Mouse (Mus musculus) forebrain, embryonic 14.5 days (tissue): ENCODE data around the gene Gm10642. TPM values are rescaled to one million over a fixed set of nuclear protein-coding genes. Genes with fewer than 3 reads are reported as not detected.

Source experiments
- ATAC-seq: fragments of 200-750 bp; cut with Nextera tagmentation; 2 replicates; pipeline ENCODE4 v1.8.0; 2017; ENCODE audit warnings: mild to moderate bottlenecking, moderate library complexity
- DNase-seq: peaks from one replicate; pipeline ENCODE4 v3.0.0-alpha.2; 2015; ENCODE audit warnings: low spot score
- H3K27ac ChIP-seq: fragments of 300-500 bp; sonication (generic); 2 replicates; pipeline ENCODE4 v1.5.1; 2014; ENCODE audit warnings: low read depth, mild to moderate bottlenecking, control low read depth, low read length, moderate library complexity
- H3K27me3 ChIP-seq: fragments of 300-500 bp; sonication (generic); replicated peaks from 2 replicates; pipeline ENCODE4 v1.6.1; 2014; ENCODE audit warnings: low read length, control low read depth, mixed read lengths; ENCODE audit not compliant: control insufficient read depth, insufficient read depth
- H3K36me3 ChIP-seq: fragments of 300-500 bp; sonication (generic); 2 replicates; pipeline ENCODE4 v1.6.1; 2014; ENCODE audit warnings: low read length, control low read depth; ENCODE audit not compliant: control insufficient read depth, insufficient read depth
- H3K4me1 ChIP-seq: fragments of 300-500 bp; sonication (generic); 2 replicates; pipeline ENCODE4 v1.6.1; 2014; ENCODE audit warnings: antibody characterized with exemption, low read length, control low read depth; ENCODE audit not compliant: control insufficient read depth, insufficient read depth
- H3K4me2 ChIP-seq: fragments of 300-500 bp; sonication (generic); 2 replicates; pipeline ENCODE4 v1.6.1; 2014; ENCODE audit warnings: mild to moderate bottlenecking, control low read depth, low read length
- H3K4me3 ChIP-seq: fragments of 300-500 bp; sonication (generic); 2 replicates; pipeline ENCODE4 v1.5.1; 2014; ENCODE audit warnings: low read depth, low read length, control low read depth
- H3K9ac ChIP-seq: fragments of 300-500 bp; sonication (generic); 2 replicates; pipeline ENCODE4 v1.6.1; 2014; ENCODE audit warnings: mild to moderate bottlenecking, low read length, control low read depth, moderate library complexity
- H3K9me3 ChIP-seq: fragments of 300-500 bp; sonication (generic); replicated peaks from 2 replicates; pipeline ENCODE4 v1.6.1; 2016; ENCODE audit warnings: low read length, control low read depth, mixed read lengths; ENCODE audit not compliant: control insufficient read depth
- WGBS: fragments of 180-500 bp; shearing (Covaris S2); extraction: QIAGEN DNeasy Blood & Tissue Kit; methylation state at CpG from one replicate; pipeline ENCODE4 v1.1.7; 2014; 5-methylcytosine and 5-hydroxymethylcytosine counted together
- polyA plus RNA-seq: library from polyadenylated mRNA; unstranded; fragments of >200 nt; fragmentation: Nextera tagmentation; extraction: Ambion mirVana; gene quantifications from 2 replicates; pipeline ENCODE4 v1.2.1, GENCODE M21; 2014

Gm10642 gene
- polyA plus RNA-seq, 1 experiment from 2014 or later, result 0.58 TPM

- no peak for ATAC-seq
- WGBS, result 86% methylated on average over 1 of the region's 1 CpGs
- no peak overlapping the region for H3K27ac ChIP-seq
- no peak overlapping the region for H3K9ac ChIP-seq
- no peaks in the 10 kb centered on the region for H3K36me3 ChIP-seq
- no peak for DNase-seq
- H3K4me3 ChIP-seq, result no peak overlapping the region
- H3K4me1 ChIP-seq, result peaks cover 11% of the 10 kb centered on the region
- H3K27me3 ChIP-seq, result no peaks in the 10 kb centered on the region
- no peak overlapping the region for H3K4me2 ChIP-seq
- H3K9me3 ChIP-seq, result no peaks in the 10 kb centered on the region
Measured at GRCm38 (mm10) chr9:70682202-70682601, 26.2 kb downstream of the Gm10642 start.

- Histone ChIP-seq H3K36me3 (no peaks in the 10 kb centered on the region), H3K4me2 (no peak overlapping the region), H3K4me3 (no peak overlapping the region), H3K27ac (no peak overlapping the region), H3K4me1 (no peaks in the 10 kb centered on the region), H3K27me3 (no peaks in the 10 kb centered on the region), H3K9ac (no peak overlapping the region), H3K9me3 (no peaks in the 10 kb centered on the region)
- no peak for DNase-seq
- 94% methylated on average over 2 of the region's 2 CpGs for WGBS
- no peak for ATAC-seq
Measured at GRCm38 (mm10) chr9:70688301-70688968, 32.4 kb downstream of the Gm10642 start.

GRCm38 (mm10) chr9:70689926-70690325 lies 33.9 kb downstream of the Gm10642 start:
- Histone ChIP-seq H3K9me3 (no peaks in the 10 kb centered on the region), H3K4me3 (no peak overlapping the region), H3K9ac (no peak overlapping the region), H3K27me3 (no peaks in the 10 kb centered on the region), H3K27ac (no peak overlapping the region), H3K36me3 (no peaks in the 10 kb centered on the region), H3K4me1 (no peaks in the 10 kb centered on the region), H3K4me2 (no peak overlapping the region)
- WGBS, result 70% methylated on average over 3 of the region's 3 CpGs
- ATAC-seq, result no peak
- DNase-seq, result no peak

- no peak overlapping the region for H3K4me2 ChIP-seq
- no peaks in the 10 kb centered on the region for H3K4me1 ChIP-seq
- no peaks in the 10 kb centered on the region for H3K27me3 ChIP-seq
- H3K4me3 ChIP-seq, result no peak overlapping the region
- no peak overlapping the region for H3K27ac ChIP-seq
- H3K36me3 ChIP-seq, result no peaks in the 10 kb centered on the region
- ATAC-seq (no peak), DNase-seq (no peak)
- no peaks in the 10 kb centered on the region for H3K9me3 ChIP-seq
- H3K9ac ChIP-seq, result no peak overlapping the region
Measured at GRCm38 (mm10) chr9:70690579-70690978, 34.5 kb downstream of the Gm10642 start.

GRCm38 (mm10) chr9:70691772-70692693 lies 36.0 kb downstream of the Gm10642 start:
- no peak overlapping the region for H3K4me2 ChIP-seq
- no peak overlapping the region for H3K27ac ChIP-seq
- no peak overlapping the region for H3K9ac ChIP-seq
- H3K4me1 ChIP-seq, result no peaks in the 10 kb centered on the region
- no peaks in the 10 kb centered on the region for H3K36me3 ChIP-seq
- ATAC-seq (no peak), DNase-seq (no peak)
- WGBS, result 87% methylated on average over 2 of the region's 2 CpGs
- no peak overlapping the region for H3K4me3 ChIP-seq
- no peaks in the 10 kb centered on the region for H3K27me3 ChIP-seq
- H3K9me3 ChIP-seq, result no peaks in the 10 kb centered on the region

- no peak overlapping the region for H3K4me3 ChIP-seq
- 95% methylated on average over 2 of the region's 2 CpGs for WGBS
- ATAC-seq, result no peak
Measured at GRCm38 (mm10) chr9:70695723-70696122, 39.7 kb downstream of the Gm10642 start.

GRCm38 (mm10) chr9:70698090-70698489 lies 42.0 kb downstream of the Gm10642 start:
- no peaks in the 10 kb centered on the region for H3K36me3 ChIP-seq
- WGBS, result 91% methylated on average over 1 of the region's 1 CpGs
- no peak overlapping the region for H3K4me3 ChIP-seq
- H3K27ac ChIP-seq, result no peak overlapping the region
- ATAC-seq, result no peak
- H3K4me1 ChIP-seq, result no peaks in the 10 kb centered on the region
- no peak overlapping the region for H3K4me2 ChIP-seq
- no peaks in the 10 kb centered on the region for H3K9me3 ChIP-seq
- H3K9ac ChIP-seq, result no peak overlapping the region
- H3K27me3 ChIP-seq, result no peaks in the 10 kb centered on the region
- no peak for DNase-seq

More at GRCm38 (mm10) chr9:70695723-70696122, 39.7 kb downstream of the Gm10642 start:
- Histone ChIP-seq H3K9ac (no peak overlapping the region), H3K36me3 (no peaks in the 10 kb centered on the region), H3K4me1 (no peaks in the 10 kb centered on the region), H3K9me3 (no peaks in the 10 kb centered on the region), H3K27me3 (no peaks in the 10 kb centered on the region), H3K27ac (no peak overlapping the region), H3K4me2 (no peak overlapping the region)
- DNase-seq, result no peak

GRCm38 (mm10) chr9:70703597-70704203 lies 47.6 kb downstream of the Gm10642 start:
- DNase-seq (no peak), ATAC-seq (no peak)
- H3K4me2 ChIP-seq, result no peak overlapping the region
- H3K4me1 ChIP-seq, result no peaks in the 10 kb centered on the region
- H3K27ac ChIP-seq, result no peak overlapping the region
- no peak overlapping the region for H3K4me3 ChIP-seq
- H3K36me3 ChIP-seq, result 0 out of 2 replicates have a peak, but pooled peaks cover 3% of the 10 kb centered on the region
- WGBS, result 94% methylated on average over 5 of the region's 5 CpGs
- H3K9ac ChIP-seq, result no peak overlapping the region
- H3K9me3 ChIP-seq, result no peaks in the 10 kb centered on the region
- H3K27me3 ChIP-seq, result no peaks in the 10 kb centered on the region
